Mouse (Mus musculus): ENCODE measurements around the gene Ushbp1. TPM values are rescaled to one million over a fixed set of nuclear protein-coding genes. Genes with fewer than 3 reads are reported as not detected.
"Not testable (repeated sequence)": the region's sequence is repeated elsewhere in the genome, so short reads cannot be mapped to it uniquely, and the experiment has no call there.

Ushbp1 gene
- total RNA-seq, 2 experiments from 2014 or later, result 28.0 to 30.4 TPM

- no peak for DNase-seq
- intact Hi-C loops (cut with DNase I), result no loop called here
These were observed 20.9 kb downstream of the Ushbp1 start for GRCm38 (mm10) chr8:71374616-71375206.

- DNase-seq, result no peak
- intact Hi-C loops (cut with DNase I), result no loop called here
These were observed 22.6 kb downstream of the Ushbp1 start for GRCm38 (mm10) chr8:71373000-71373399.

- intact Hi-C loops (cut with DNase I), result no loop called here
These were observed 23.2 kb downstream of the Ushbp1 start for GRCm38 (mm10) chr8:71372427-71372826.

GRCm38 (mm10) chr8:71371236-71371848, 24.3 kb downstream of the Ushbp1 start, which contains the start of gene Ocel1:
Gene Ocel1, plus strand, starts transcription at chr8:71371298.
- intact Hi-C loops (cut with DNase I), result loop anchor here (1.0 kb wide), 1 partner anchor 35 kb away; the partner anchor contains the start of gene Ankle1
- peak; percentile 96 to 99 for DNase-seq

More at GRCm38 (mm10) chr8:71372427-71372826, 23.2 kb downstream of the Ushbp1 start:
- no peak for DNase-seq

DNA sequence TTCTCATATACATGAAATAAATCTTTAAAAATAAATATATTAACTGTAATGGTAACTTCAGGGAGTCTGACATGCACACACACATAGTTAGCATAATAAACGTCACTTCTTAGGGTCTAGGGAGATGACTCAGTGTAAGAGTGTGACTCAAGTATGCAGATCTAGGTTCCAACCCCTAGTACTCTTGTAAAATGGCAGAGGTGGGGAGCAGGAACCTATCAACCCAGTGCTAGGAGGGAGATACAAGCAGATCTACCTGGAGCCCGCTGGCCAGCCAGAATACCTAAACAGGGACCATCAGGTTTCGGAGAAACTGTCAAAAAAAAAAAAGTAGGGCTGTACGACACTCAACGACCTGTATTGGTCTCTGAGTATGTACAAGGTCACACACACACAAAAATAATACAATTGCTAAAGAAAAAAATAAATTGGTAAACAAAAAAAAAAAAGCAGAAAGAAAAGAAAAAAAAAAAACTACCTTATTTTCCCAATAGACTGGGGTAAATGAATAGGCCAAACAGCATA, 24.8 kb downstream of the Ushbp1 start:
- DNase-seq, result no peak
- intact Hi-C loops (cut with DNase I), result loop anchor here (1.0 kb wide), 1 partner anchor 36 kb away; the partner anchor contains the start of gene Ankle1

GRCm38 (mm10) chr8:71369040-71369718, 26.4 kb downstream of the Ushbp1 start:
- DNase-seq, result no peak
- intact Hi-C loops (cut with DNase I), result loop anchor here (5.0 kb wide), 2 partner anchors 93 to 118 kb away; partner anchors contain the start of genes Abhd8, Ano8, Gtpbp3 and Mrpl34

GRCm38 (mm10) chr8:71368366-71368765, 27.2 kb downstream of the Ushbp1 start:
- intact Hi-C loops (cut with DNase I), result loop anchor here (5.0 kb wide), 2 partner anchors 94 to 119 kb away; partner anchors contain the start of genes Abhd8, Ano8, Gtpbp3 and Mrpl34

DNA sequence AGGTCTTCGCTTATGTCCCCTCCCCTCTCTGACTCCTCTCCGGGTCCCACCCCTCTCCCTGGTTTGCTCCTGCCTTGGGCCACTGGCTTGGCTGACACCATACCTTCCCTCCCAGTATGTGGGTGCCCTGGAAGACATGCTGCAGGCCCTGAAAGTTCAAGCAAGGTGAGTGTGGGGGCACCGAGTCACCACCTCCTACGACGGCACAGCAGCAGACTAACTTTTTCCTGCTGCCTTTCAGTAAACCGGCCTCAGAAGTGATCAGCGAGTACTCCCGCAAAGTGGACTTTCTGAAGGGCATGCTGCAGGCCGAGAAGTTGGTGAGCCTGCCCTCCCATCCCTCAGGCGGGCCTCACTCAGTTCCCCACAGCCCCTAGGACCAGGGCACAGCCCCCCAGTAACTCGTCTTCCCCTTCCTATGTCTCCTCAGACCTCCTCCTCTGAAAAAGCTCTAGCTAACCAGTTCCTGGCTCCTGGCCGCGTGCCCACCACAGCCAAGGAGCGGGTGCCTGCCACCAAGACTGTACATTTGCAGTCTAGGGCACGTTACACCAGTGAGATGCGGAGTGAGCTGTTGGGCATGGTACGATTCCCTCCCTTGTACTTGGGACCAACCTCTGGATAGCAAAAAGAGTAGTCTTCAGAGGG, 27.9 kb downstream of the Ushbp1 start:
- no peak for DNase-seq
- intact Hi-C loops (cut with DNase I), result loop anchor here (5.0 kb wide), 2 partner anchors 95 to 120 kb away; partner anchors contain the start of genes Abhd8, Ano8, Gtpbp3 and Mrpl34

More at GRCm38 (mm10) chr8:71368366-71368765, 27.2 kb downstream of the Ushbp1 start:
- no peak for DNase-seq

- intact Hi-C loops (cut with DNase I), result loop anchor here (5.0 kb wide), 2 partner anchors 95 to 120 kb away; partner anchors contain the start of genes Abhd8, Ano8, Gtpbp3 and Mrpl34
These were observed 28.7 kb downstream of the Ushbp1 start, which contains the start of gene Use1 for GRCm38 (mm10) chr8:71366771-71367528. Gene Use1, plus strand, starts transcription at chr8:71366848.

GRCm38 (mm10) chr8:71358026-71358425, 37.6 kb downstream of the Ushbp1 start:
- intact Hi-C loops (cut with DNase I), result no loop called here
- DNase-seq, result no peak

More at GRCm38 (mm10) chr8:71366771-71367528, 28.7 kb downstream of the Ushbp1 start, which contains the start of gene Use1:
- peak; percentile 93 for DNase-seq

GRCm38 (mm10) chr8:71351520-71351919, 44.1 kb downstream of the Ushbp1 start:
- intact Hi-C loops (cut with DNase I), result no loop called here
- no peak for DNase-seq

GRCm38 (mm10) chr8:71351117-71351516, 44.5 kb downstream of the Ushbp1 start:
- DNase-seq, result no peak
- intact Hi-C loops (cut with DNase I), result no loop called here

DNA sequence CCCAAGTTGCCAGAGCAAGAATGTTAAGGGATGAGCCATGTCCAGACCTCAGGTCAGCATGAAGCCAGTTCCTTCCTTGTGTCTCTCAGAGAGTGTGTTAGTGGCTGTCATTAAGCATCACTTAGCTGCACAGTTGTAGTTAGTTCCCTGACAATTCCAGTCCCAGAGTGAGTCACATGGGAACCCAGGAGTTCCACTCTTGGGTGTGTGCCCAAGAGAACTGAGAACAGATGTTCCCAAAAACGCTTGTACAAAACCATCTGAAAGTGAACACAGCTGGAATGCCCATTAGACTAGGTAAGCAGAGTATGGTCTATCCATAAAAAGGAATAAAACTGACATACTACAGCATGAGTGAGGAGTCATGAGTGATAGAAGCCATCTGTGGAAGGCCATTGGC, 49.0 kb downstream of the Ushbp1 start:
- DNase-seq, result no peak
- intact Hi-C loops (cut with DNase I), result no loop called here

DNA sequence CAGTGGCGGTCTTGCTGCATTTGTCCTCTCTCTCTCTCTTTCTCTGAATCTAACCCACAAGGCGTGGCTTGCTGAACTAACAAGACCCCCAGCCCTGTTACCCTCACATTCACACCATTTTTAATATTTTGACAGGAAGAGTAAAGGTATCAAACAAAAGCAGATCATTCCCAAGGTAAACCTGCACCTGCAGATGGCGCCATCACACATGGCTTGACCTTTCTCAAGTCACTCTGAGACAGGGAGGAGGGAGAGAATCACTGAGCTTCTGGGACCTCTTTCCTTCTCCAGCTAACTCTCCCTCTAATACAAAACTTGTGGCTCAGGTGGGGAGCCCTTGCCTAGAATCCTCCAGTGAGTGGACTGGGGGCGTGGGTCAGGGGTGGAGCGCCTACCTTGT, 55.0 kb downstream of the Ushbp1 start:
- intact Hi-C loops (cut with DNase I), result loop anchor here (2.0 kb wide), 1 partner anchor 66 kb away; the partner anchor contains the start of gene Ankle1
- peak in 1 of 2 experiments; percentile 39 for DNase-seq

GRCm38 (mm10) chr8:71337834-71338233, 57.8 kb downstream of the Ushbp1 start:
- DNase-seq; intact Hi-C loops (cut with DNase I): not testable (repeated sequence)
